Mouse (Mus musculus): ENCODE data around the gene Adamts6. TPM values are rescaled to one million over a fixed set of nuclear protein-coding genes. Genes with fewer than 3 reads are reported as not detected.

The Adamts6 gene
- total and polyA plus RNA-seq, 2 experiments from 2014 or later: 0.38 to 4.6 TPM

GRCm38 (mm10) chr13:104497592-104497991, 210.0 kb downstream of the Adamts6 start:
- no peak for TF ChIP-seq CTCF (IDR thresholded peaks at IDR 0.05)
- H3K36me3 ChIP-seq (ENCODE audit: insufficient read depth, low read length): no peaks in the 10 kb centered on the region
- 54% methylated on average over 3 of the region's 3 CpGs for WGBS
- ATAC-seq (ENCODE audit: low FRiP score) (no peak), DNase-seq (ENCODE audit: low spot score) (no peak)
- no peaks in the 10 kb centered on the region for H3K4me1 ChIP-seq (ENCODE audit: insufficient read depth, low read length)
- no peak overlapping the region for H3K4me2 ChIP-seq (ENCODE audit: low read depth, low read length, poor library complexity, severe bottlenecking)
- H3K9ac ChIP-seq (replicated peaks; ENCODE audit: low read length, poor library complexity, severe bottlenecking): no peak overlapping the region
- no peaks in the 10 kb centered on the region for H3K9me3 ChIP-seq (ENCODE audit: low read length)
- H3K4me3 ChIP-seq (ENCODE audit: low read depth, low read length): no peak overlapping the region
- no peak overlapping the region for H3K27ac ChIP-seq (ENCODE audit: low read depth, low read length)
- H3K27me3 ChIP-seq (ENCODE audit: insufficient read depth, low read length): no peaks in the 10 kb centered on the region

GRCm38 (mm10) chr13:104498669-104499068, 211.0 kb downstream of the Adamts6 start:
- DNase-seq (ENCODE audit: low spot score): no peak
- Histone ChIP-seq H3K9ac (replicated peaks; ENCODE audit: low read length, poor library complexity, severe bottlenecking) (no peak overlapping the region), H3K4me3 (ENCODE audit: low read depth, low read length) (no peak overlapping the region), H3K27ac (ENCODE audit: low read depth, low read length) (no peak overlapping the region), H3K27me3 (ENCODE audit: insufficient read depth, low read length) (no peaks in the 10 kb centered on the region), H3K36me3 (ENCODE audit: insufficient read depth, low read length) (no peaks in the 10 kb centered on the region), H3K4me2 (ENCODE audit: low read depth, low read length, poor library complexity, severe bottlenecking) (no peak overlapping the region), H3K4me1 (ENCODE audit: insufficient read depth, low read length) (no peaks in the 10 kb centered on the region), H3K9me3 (ENCODE audit: low read length) (no peaks in the 10 kb centered on the region)
- WGBS: 95% methylated on average over 6 of the region's 6 CpGs
- ATAC-seq (ENCODE audit: low FRiP score): no peak
- TF ChIP-seq CTCF (IDR thresholded peaks at IDR 0.05): no peak

- Histone ChIP-seq H3K4me1 (ENCODE audit: insufficient read depth, low read length) (no peaks in the 10 kb centered on the region), H3K4me2 (ENCODE audit: low read depth, low read length, poor library complexity, severe bottlenecking) (no peak overlapping the region), H3K4me3 (ENCODE audit: low read depth, low read length) (no peak overlapping the region), H3K27me3 (ENCODE audit: insufficient read depth, low read length) (no peaks in the 10 kb centered on the region), H3K9me3 (ENCODE audit: low read length) (no peaks in the 10 kb centered on the region), H3K27ac (ENCODE audit: low read depth, low read length) (no peak overlapping the region), H3K9ac (replicated peaks; ENCODE audit: low read length, poor library complexity, severe bottlenecking) (no peak overlapping the region), H3K36me3 (ENCODE audit: insufficient read depth, low read length) (no peaks in the 10 kb centered on the region)
- WGBS: 84% methylated on average over 9 of the region's 9 CpGs
- peak; percentile 71 for DNase-seq (ENCODE audit: low spot score)
- ATAC-seq (ENCODE audit: low FRiP score): peak; percentile 64; the same call in 1 of the 2 replicates
- no peak for TF ChIP-seq CTCF (IDR thresholded peaks at IDR 0.05)
These were observed 211.7 kb downstream of the Adamts6 start for GRCm38 (mm10) chr13:104499116-104500040.

GRCm38 (mm10) chr13:104502406-104502805, 214.8 kb downstream of the Adamts6 start:
- no peak overlapping the region for H3K4me3 ChIP-seq (ENCODE audit: low read depth, low read length)
- no peaks in the 10 kb centered on the region for H3K9me3 ChIP-seq (ENCODE audit: low read length)
- H3K27ac ChIP-seq (ENCODE audit: low read depth, low read length): no peak overlapping the region
- H3K36me3 ChIP-seq (ENCODE audit: insufficient read depth, low read length): no peaks in the 10 kb centered on the region
- no peak for TF ChIP-seq CTCF (IDR thresholded peaks at IDR 0.05)
- DNase-seq (ENCODE audit: low spot score) (no peak), ATAC-seq (ENCODE audit: low FRiP score) (no peak)
- no peak overlapping the region for H3K9ac ChIP-seq (replicated peaks; ENCODE audit: low read length, poor library complexity, severe bottlenecking)
- no peak overlapping the region for H3K4me2 ChIP-seq (ENCODE audit: low read depth, low read length, poor library complexity, severe bottlenecking)
- H3K4me1 ChIP-seq (ENCODE audit: insufficient read depth, low read length): no peaks in the 10 kb centered on the region
- H3K27me3 ChIP-seq (ENCODE audit: insufficient read depth, low read length): no peaks in the 10 kb centered on the region
- 92% methylated on average over 7 of the region's 7 CpGs for WGBS

- Histone ChIP-seq H3K9me3 (ENCODE audit: low read length) (no peaks in the 10 kb centered on the region), H3K36me3 (ENCODE audit: insufficient read depth, low read length) (no peaks in the 10 kb centered on the region), H3K4me2 (ENCODE audit: low read depth, low read length, poor library complexity, severe bottlenecking) (no peak overlapping the region), H3K27me3 (ENCODE audit: insufficient read depth, low read length) (no peaks in the 10 kb centered on the region), H3K4me3 (ENCODE audit: low read depth, low read length) (no peak overlapping the region), H3K27ac (ENCODE audit: low read depth, low read length) (no peak overlapping the region), H3K4me1 (ENCODE audit: insufficient read depth, low read length) (no peaks in the 10 kb centered on the region), H3K9ac (replicated peaks; ENCODE audit: low read length, poor library complexity, severe bottlenecking) (no peak overlapping the region)
- DNase-seq (ENCODE audit: low spot score) (no peak), ATAC-seq (ENCODE audit: low FRiP score) (no peak)
- 79% methylated on average over 1 of the region's 1 CpGs for WGBS
- TF ChIP-seq CTCF (IDR thresholded peaks at IDR 0.05): no peak
These were observed 216.4 kb downstream of the Adamts6 start for GRCm38 (mm10) chr13:104504043-104504442.

- DNase-seq (ENCODE audit: low spot score) (no peak), ATAC-seq (ENCODE audit: low FRiP score) (no peak)
- TF ChIP-seq CTCF (IDR thresholded peaks at IDR 0.05): no peak
- Histone ChIP-seq H3K36me3 (ENCODE audit: insufficient read depth, low read length) (no peaks in the 10 kb centered on the region), H3K9ac (replicated peaks; ENCODE audit: low read length, poor library complexity, severe bottlenecking) (no peak overlapping the region), H3K9me3 (ENCODE audit: low read length) (no peaks in the 10 kb centered on the region), H3K4me2 (ENCODE audit: low read depth, low read length, poor library complexity, severe bottlenecking) (no peak overlapping the region), H3K4me3 (ENCODE audit: low read depth, low read length) (no peak overlapping the region), H3K4me1 (ENCODE audit: insufficient read depth, low read length) (no peaks in the 10 kb centered on the region), H3K27me3 (ENCODE audit: insufficient read depth, low read length) (no peaks in the 10 kb centered on the region), H3K27ac (ENCODE audit: low read depth, low read length) (no peak overlapping the region)
- 81% methylated on average over 6 of the region's 6 CpGs for WGBS
These were observed 218.7 kb downstream of the Adamts6 start for GRCm38 (mm10) chr13:104506165-104506875.

All from midbrain, postnatal 0 days (tissue).